Mouse (Mus musculus) heart, embryonic 14.5 days (tissue): Measurements from ENCODE around the gene Spg20. TPM values are rescaled to one million over a fixed set of nuclear protein-coding genes. Genes with fewer than 3 reads are reported as not detected.

ENCODE experiments used
- ATAC-seq: fragments of 200-750 bp; cut with Nextera tagmentation; 2 replicates; pipeline ENCODE4 v1.8.0; 2017; ENCODE audit warnings: low read depth, moderate TSS enrichment; ENCODE audit not compliant: insufficient number of reproducible peaks, insufficient read depth, low FRiP score
- H3K27ac ChIP-seq, 2 experiments: fragments of 200-500 bp in 1 of 2; fragments of 300-500 bp in 1 of 2; sonication (generic) in 1 of 2; replicated peaks in 1 of 2; 2 replicates each; pipeline ENCODE4 v1.5.1; 2012 to 2014; ENCODE audit warnings: low read depth in 2 of 2, low read length in 2 of 2, control low read depth in 1 of 2, mild to moderate bottlenecking in 1 of 2, mixed read lengths in 1 of 2; ENCODE audit not compliant: control insufficient read depth in 1 of 2, insufficient read depth in 1 of 2
- H3K27me3 ChIP-seq: fragments of 300-500 bp; sonication (generic); 2 replicates; pipeline ENCODE4 v1.6.1; 2014; ENCODE audit warnings: mild to moderate bottlenecking, low read length, control low read depth; ENCODE audit not compliant: control insufficient read depth, insufficient read depth
- H3K36me3 ChIP-seq: fragments of 300-500 bp; sonication (generic); 2 replicates; pipeline ENCODE4 v1.6.1; 2014; ENCODE audit warnings: mild to moderate bottlenecking, control low read depth, low read length, mixed read lengths; ENCODE audit not compliant: control insufficient read depth, insufficient read depth
- H3K4me1 ChIP-seq, 2 experiments: fragments of 200-500 bp in 1 of 2; fragments of 300-500 bp in 1 of 2; sonication (generic) in 1 of 2; 2 replicates each; pipeline ENCODE4 v1.6.1; 2012 to 2014; ENCODE audit warnings: low read length in 2 of 2, control low read depth in 1 of 2, mixed read lengths in 1 of 2; ENCODE audit not compliant: control insufficient read depth in 2 of 2, insufficient read depth in 2 of 2
- H3K4me2 ChIP-seq: fragments of 300-500 bp; sonication (generic); 2 replicates; pipeline ENCODE4 v1.6.1; 2014; ENCODE audit warnings: mild to moderate bottlenecking, low read length
- H3K4me3 ChIP-seq, 2 experiments: fragments of 200-500 bp in 1 of 2; fragments of 300-500 bp in 1 of 2; sonication (generic) in 1 of 2; 2 replicates each; pipeline ENCODE4 v1.5.1; 2012 to 2014; ENCODE audit warnings: low read length in 2 of 2, mild to moderate bottlenecking in 2 of 2, control low read depth in 1 of 2, low read depth in 1 of 2, moderate library complexity in 1 of 2; ENCODE audit not compliant: control insufficient read depth in 1 of 2, insufficient read depth in 1 of 2
- H3K9ac ChIP-seq: fragments of 300-500 bp; sonication (generic); 2 replicates; pipeline ENCODE4 v1.6.1; 2014; ENCODE audit warnings: mild to moderate bottlenecking, low read length
- H3K9me3 ChIP-seq: fragments of 300-500 bp; sonication (generic); 2 replicates; pipeline ENCODE4 v1.6.1; 2016; ENCODE audit warnings: low read length, control low read depth; ENCODE audit not compliant: control insufficient read depth
- WGBS: fragments of 180-500 bp; shearing (Covaris S2); extraction: QIAGEN DNeasy Blood & Tissue Kit; methylation state at CpG from one replicate; pipeline ENCODE4 v1.1.7; 2014; 5-methylcytosine and 5-hydroxymethylcytosine counted together
- polyA plus RNA-seq: library from polyadenylated mRNA; unstranded; fragments of >200 nt; fragmentation: Nextera tagmentation; extraction: Ambion mirVana; gene quantifications from 2 replicates; pipeline ENCODE4 v1.2.1, GENCODE M21; 2014

Spg20 gene
- polyA plus RNA-seq, 1 experiment from 2014 or later = 35.1 TPM

GRCm38 (mm10) chr3:55151656-55152433, 39.9 kb downstream of the Spg20 start:
- Histone ChIP-seq H3K9me3 (no peaks in the 10 kb centered on the region), H3K36me3 (no peaks in the 10 kb centered on the region), H3K4me2 (no peak overlapping the region), H3K27ac (no peak overlapping the region), H3K27me3 (no peaks in the 10 kb centered on the region), H3K4me1 (no peaks in the 10 kb centered on the region; a peak in 1 of 4 replicates), H3K9ac (no peak overlapping the region), H3K4me3 (no peak overlapping the region)
- WGBS = 42% methylated on average over 7 of the region's 7 CpGs
- ATAC-seq = no peak

GRCm38 (mm10) chr3:55152673-55153334, 40.9 kb downstream of the Spg20 start:
- H3K27me3 ChIP-seq = no peaks in the 10 kb centered on the region
- no peaks in the 10 kb centered on the region for H3K9me3 ChIP-seq
- no peak overlapping the region for H3K9ac ChIP-seq
- no peak overlapping the region for H3K4me3 ChIP-seq
- H3K4me1 ChIP-seq = no peaks in the 10 kb centered on the region; a peak in 1 of 4 replicates
- H3K36me3 ChIP-seq = no peaks in the 10 kb centered on the region
- H3K27ac ChIP-seq = no peak overlapping the region
- ATAC-seq = no peak
- no peak overlapping the region for H3K4me2 ChIP-seq
- WGBS = 64% methylated on average over 6 of the region's 6 CpGs

GRCm38 (mm10) chr3:55154163-55154562, 42.3 kb downstream of the Spg20 start:
- no peak overlapping the region for H3K4me3 ChIP-seq
- H3K9ac ChIP-seq = no peak overlapping the region
- H3K27me3 ChIP-seq = no peaks in the 10 kb centered on the region
- no peaks in the 10 kb centered on the region for H3K36me3 ChIP-seq
- H3K4me2 ChIP-seq = no peak overlapping the region
- ATAC-seq = no peak
- H3K9me3 ChIP-seq = no peaks in the 10 kb centered on the region
- no peak overlapping the region for H3K27ac ChIP-seq
- 74% methylated on average over 7 of the region's 7 CpGs for WGBS
- H3K4me1 ChIP-seq = no peaks in the 10 kb centered on the region; a peak in 1 of 4 replicates

GRCm38 (mm10) chr3:55157413-55157812, 45.5 kb downstream of the Spg20 start:
- no peak overlapping the region for H3K27ac ChIP-seq
- no peak overlapping the region for H3K4me2 ChIP-seq
- H3K36me3 ChIP-seq = no peaks in the 10 kb centered on the region
- 70% methylated on average over 5 of the region's 5 CpGs for WGBS
- H3K4me1 ChIP-seq = no peaks in the 10 kb centered on the region; a peak in 1 of 4 replicates
- no peaks in the 10 kb centered on the region for H3K9me3 ChIP-seq
- ATAC-seq = no peak
- H3K4me3 ChIP-seq = no peak overlapping the region
- no peak overlapping the region for H3K9ac ChIP-seq
- H3K27me3 ChIP-seq = no peaks in the 10 kb centered on the region

GRCm38 (mm10) chr3:55161144-55161543, 49.2 kb downstream of the Spg20 start:
- Histone ChIP-seq H3K9me3 (no peaks in the 10 kb centered on the region), H3K27me3 (no peaks in the 10 kb centered on the region), H3K4me2 (no peak overlapping the region), H3K9ac (no peak overlapping the region), H3K36me3 (no peaks in the 10 kb centered on the region), H3K4me3 (no peak overlapping the region), H3K4me1 (no peaks in the 10 kb centered on the region), H3K27ac (no peak overlapping the region)
- 73% methylated on average over 7 of the region's 7 CpGs for WGBS
- no peak for ATAC-seq

- H3K36me3 ChIP-seq = no peaks in the 10 kb centered on the region
- H3K9ac ChIP-seq = no peak overlapping the region
- H3K9me3 ChIP-seq = no peaks in the 10 kb centered on the region
- H3K4me2 ChIP-seq = no peak overlapping the region
- no peak overlapping the region for H3K4me3 ChIP-seq
- ATAC-seq = no peak
- H3K4me1 ChIP-seq = no peaks in the 10 kb centered on the region
- H3K27me3 ChIP-seq = no peaks in the 10 kb centered on the region
- H3K27ac ChIP-seq = no peak overlapping the region
- WGBS = 79% methylated on average over 4 of the region's 4 CpGs
Measured at GRCm38 (mm10) chr3:55163510-55163909, 51.6 kb downstream of the Spg20 start.

- Histone ChIP-seq H3K4me1 (peaks cover 5% of the 10 kb centered on the region in 2 experiments; a peak in 3 of 4 replicates), H3K9ac (no peak overlapping the region), H3K27me3 (no peaks in the 10 kb centered on the region), H3K9me3 (no peaks in the 10 kb centered on the region), H3K4me3 (no peak overlapping the region), H3K4me2 (no peak overlapping the region), H3K36me3 (no peaks in the 10 kb centered on the region), H3K27ac (no peak overlapping the region)
- ATAC-seq = no peak
- WGBS = 47% methylated on average over 3 of the region's 3 CpGs
Measured at GRCm38 (mm10) chr3:55172478-55172877, 60.6 kb downstream of the Spg20 start.
